Mouse (Mus musculus) NIH3T3 (cell line): ENCODE results near the gene Pomp.
A peak's percentile ranks its signal among the peaks of the same experiment; 100 is the strongest.

Source experiments
- DNase-seq: peaks from one replicate; pipeline ENCODE4 v3.0.0-alpha.2; 2012; ENCODE audit warnings: low read depth

The Pomp gene

DNA sequence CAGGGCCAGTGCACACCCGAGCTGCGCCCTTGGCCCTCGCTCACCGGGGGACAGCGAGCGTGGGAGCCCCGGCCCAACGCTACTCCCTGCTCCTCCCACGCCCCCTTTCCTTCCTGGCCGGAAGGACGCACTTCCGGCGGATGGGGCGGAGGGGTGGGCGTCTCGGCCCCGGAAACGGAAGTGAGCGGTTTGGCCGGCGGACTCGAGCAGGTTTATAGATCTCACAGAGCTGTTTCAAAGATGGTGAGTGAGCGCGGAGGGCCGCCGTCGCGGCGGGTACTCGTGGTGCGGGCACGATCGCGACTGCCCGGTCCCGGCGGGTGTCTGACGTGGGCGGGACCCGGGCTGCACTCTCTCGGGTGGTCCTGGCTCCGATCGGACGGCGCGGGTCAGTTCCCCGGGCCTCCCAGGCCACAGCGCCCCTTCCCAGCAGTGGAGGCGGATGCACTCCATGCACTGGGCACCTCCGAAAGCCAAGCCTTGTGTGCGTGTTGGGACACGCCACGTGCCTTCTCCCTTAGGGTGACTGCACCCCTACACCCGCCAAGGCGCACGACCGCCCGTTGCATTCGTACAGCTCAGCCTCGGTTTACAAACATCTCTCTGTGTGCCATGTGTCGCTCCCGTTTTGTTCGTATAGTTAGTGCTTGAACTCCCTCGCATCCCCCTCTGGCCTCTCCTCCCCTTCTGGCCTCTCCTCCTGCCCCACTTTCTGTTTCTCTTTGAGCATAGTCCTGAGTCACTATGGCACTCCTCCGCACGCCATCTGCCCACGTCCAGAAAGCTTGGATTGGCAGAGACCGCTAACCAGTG is at the start of gene Pomp:
Gene Pomp, plus strand, starts transcription at position 13 of the 813 bp plus-strand sequence.
- peak; percentile 95 for DNase-seq

DNA sequence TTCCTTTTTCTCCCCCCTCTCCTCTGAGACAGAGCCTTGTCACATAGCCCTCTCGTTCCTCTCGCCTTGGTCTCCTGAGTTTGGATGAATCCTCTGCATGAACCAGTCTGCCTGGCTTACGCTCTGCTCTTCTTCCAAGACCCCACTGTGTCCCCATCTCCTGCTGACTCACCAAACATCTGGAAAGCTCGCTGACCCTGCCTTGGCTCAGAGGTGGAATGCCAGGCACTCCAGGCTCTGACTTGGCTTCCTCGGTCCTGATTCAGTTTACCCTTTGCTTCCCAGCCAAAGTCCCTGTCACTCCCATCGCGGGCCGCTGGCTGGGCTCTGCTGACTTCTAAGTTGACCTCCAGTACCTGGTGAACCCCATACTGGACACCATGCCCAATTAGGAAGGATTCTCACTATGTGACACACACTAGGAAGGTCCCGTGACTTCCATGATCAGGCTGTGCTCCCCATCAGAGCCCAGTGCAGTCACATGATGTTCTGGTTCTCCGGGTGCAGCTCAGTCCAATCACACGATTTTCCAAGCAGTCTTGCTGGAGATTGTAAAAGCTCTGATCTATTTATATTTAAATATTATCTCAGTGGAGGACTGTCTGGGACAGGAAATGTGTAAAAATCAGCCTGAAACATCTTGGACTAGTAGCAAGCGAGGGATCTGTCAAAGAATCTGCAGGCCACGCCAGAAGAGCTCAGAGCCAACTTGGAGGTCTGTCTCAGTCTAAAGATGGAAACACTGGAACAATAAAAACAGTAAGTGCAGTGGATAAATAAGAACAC is 47.8 kb upstream of the Pomp start:
- peak; percentile 68 for DNase-seq

DNA sequence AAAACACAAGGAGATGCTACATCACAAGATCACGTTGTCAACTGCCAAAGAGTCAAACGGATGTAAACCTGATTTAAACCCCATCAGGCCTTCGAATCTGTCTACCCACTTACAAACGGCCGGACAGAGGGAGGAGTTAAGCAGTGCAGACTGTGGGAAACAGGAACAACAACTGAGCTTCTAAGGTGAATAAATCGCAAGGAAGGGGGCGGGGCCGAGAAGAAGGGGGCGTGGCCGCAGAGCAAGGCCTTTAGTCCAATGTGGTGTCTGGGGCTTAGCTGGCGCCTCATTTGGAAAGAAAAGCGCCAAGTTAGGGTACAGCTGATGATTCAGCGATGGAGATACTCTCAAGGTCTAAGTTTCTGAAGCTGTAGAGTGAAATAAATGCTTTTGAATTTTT is 45.3 kb upstream of the Pomp start:
- DNase-seq, result no peak

DNA sequence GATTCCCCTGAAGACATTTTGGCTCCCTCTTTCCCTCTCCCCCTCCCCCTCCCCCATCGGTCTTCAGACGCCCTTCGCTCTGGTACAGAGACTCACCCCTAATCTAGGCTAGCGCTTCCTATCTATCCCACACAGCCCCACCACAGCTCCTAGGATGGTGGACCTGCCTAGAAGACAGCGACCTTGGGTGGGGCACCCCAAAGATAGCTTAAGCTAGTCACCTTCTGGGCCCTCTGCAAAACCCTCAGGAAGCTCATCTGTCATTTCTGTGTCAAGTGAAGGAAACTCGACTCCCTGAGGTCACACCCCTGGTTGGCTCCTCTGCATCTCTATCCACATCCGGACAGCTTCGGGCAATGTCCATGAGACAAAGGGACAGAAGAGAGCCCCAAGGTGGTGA is 44.7 kb upstream of the Pomp start:
- no peak for DNase-seq

- no peak for DNase-seq
These were observed 43.8 kb upstream of the Pomp start for GRCm38 (mm10) chr5:147816465-147816864.

DNA sequence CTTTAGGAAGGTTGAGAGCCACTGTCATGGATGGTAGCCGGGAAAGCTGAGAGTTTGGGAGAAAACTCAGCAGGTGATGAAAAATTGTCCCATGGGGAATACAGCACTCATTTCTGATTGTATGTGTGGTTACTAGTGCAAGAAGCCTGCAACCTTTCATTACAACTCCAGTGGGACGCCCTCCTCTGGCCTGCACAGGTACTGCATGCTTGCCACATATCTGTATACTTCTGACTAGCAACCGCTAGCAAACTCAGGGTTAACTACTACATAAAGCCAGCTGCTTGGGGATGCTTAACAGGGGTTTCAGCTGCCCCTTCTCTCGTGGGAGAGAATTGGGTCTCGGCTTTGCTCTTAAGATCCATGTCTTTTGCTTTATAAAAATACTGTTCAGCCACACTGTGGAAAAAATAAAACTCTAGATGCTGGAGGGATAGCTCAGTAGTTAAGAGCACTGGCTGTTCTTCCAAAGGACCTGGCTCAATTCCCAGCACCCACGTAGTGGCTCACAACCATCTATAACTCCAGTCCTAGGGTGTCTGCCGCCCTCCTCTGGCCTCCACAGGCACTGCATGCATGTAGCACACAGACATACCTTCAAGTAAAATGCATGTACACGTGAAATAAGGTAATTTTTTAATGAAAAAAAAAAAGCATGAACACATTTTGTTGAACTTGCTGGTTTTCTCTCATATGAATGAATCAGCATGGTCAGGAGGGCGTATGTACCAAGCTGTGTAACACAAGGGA is 42.3 kb upstream of the Pomp start:
- DNase-seq, result no peak

DNA sequence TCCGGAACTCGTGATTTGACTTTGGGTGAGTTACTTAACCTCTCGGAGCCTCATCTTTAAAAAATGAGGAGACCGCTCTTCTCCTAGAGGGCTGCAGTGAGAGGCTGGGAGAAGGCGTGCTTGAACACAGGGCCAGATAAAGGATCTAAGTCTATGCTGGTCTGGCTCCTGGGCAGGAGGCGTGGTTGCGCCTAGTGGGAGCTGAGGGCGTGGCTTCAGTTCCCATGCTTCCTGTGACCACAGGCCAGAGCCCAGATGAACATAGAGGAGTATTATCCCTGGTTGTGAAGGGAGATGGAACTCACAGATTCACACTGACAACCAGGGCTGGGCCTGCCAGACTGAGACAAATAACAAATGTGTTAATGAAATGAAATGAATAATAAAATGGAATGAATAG is 41.4 kb upstream of the Pomp start:
- no peak for DNase-seq

GRCm38 (mm10) chr5:147819895-147820294 is 40.4 kb upstream of the Pomp start:
- DNase-seq, result no peak

- DNase-seq, result no peak
These were observed 36.1 kb upstream of the Pomp start for GRCm38 (mm10) chr5:147824021-147824605.

GRCm38 (mm10) chr5:147825375-147825969 is 34.8 kb upstream of the Pomp start:
- DNase-seq, result no peak

GRCm38 (mm10) chr5:147826091-147826490 is 34.2 kb upstream of the Pomp start:
- DNase-seq, result no peak

DNA sequence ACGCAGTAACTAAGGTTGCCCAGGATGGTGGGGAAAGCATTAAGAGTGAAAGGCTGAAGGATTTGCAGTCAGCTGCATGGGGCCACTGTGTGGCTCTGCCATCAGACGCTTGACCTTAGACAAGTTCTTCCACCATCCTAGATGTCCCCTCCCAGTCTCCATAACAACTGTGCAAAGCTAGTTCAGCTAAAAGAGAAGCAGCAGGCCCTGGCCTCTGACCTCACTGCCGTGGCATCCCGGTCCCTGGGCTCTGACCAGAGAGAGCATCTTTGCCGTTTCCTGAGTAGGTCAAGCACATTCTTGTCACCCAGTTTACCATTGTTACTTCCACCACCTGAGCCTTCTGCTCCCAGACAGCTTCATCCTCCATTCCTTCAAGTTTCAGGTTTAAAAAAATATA is 33.7 kb upstream of the Pomp start:
- no peak for DNase-seq

GRCm38 (mm10) chr5:147828846-147829245 is 31.4 kb upstream of the Pomp start:
- no peak for DNase-seq

DNA sequence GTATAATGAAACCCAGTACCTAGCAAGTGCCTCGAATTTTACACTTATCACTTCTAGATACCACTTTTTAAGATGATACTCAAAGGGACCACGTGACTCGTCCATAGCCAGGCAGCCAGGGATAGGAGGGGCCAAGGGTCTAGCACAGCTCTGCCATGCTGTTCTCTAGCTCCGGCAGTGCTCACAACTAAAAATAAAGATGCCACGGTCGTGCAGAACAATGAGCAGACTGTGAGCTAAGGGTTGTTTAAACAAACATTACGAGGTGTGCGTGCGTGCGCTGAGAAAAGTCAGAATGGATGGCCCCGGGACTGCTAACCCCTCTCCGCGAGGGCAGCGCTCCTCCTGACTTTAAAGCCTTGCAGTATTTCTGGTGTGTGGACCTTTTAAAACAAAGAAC is 27.4 kb upstream of the Pomp start:
- DNase-seq, result no peak

DNA sequence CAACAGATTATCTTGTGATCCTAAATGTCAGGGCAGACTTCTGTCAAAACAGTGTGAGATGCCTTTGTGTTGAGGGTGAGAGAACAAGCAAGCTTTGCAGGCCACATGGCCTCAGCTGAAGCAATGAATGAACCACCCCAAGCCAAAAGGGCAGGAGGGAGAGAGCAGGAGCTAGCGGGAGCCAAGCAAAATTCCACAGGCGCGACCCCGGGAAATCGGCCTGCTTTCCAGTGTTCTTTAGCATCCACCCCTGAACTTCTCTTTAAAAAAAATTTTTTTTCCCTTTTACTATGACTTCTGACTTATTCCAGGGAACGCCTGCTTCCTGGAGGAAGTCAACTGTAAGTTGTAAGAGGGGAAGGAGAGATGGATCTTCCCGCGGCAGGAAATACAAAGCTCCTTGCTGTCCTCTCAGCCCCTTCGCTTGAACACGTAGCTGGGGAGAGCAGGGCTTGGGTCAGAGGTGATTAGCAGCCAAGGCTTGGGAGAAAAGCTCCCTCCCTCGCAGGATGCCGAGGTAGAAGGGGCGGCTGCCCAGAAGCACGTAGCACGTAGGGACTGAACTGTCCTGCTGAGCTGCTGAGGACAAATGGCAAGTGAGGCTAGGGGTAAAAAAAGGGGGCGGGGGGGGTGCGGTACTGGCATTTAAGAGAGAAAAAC is 25.3 kb upstream of the Pomp start:
- no peak for DNase-seq

DNA sequence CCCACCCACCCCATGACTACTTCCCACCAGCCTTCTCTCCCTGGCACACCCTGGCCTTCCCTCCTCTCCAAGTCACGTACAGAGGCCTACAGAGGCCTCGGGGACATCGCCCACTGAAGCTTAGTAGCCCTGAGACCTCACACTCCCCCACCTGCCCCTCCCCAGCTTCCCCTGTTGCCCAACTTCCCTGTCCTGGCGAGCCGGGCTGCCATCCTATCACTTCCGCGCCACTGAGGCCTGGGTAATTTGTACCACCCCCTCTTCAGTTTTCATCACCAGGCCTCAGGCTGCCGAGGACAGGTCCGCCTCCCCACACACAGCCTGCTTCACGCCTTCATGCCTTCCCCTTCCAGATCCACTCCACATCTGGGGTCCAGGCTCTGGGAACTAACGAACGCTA is 20.8 kb upstream of the Pomp start:
- DNase-seq, result no peak

DNA sequence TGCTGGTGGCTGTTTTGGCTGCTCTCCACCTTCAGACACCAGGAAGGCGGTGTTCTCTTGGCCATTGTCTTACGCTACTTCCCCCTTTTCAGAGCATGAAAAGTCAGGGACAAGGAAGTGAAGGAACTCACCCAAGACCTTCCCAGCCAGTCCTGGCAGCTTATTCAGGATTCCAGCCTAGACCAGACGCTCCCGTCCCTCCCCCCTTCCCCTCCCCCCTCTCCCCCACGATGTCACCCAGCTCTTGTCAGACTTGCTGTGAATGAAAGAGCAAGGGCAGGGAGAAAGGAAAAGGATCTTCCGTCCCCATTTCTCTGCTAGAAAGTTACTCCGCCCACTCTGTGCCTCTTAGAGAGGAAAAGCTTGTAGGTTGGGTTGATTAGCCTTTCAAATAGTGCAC is 16.9 kb upstream of the Pomp start:
- DNase-seq, result no peak

DNA sequence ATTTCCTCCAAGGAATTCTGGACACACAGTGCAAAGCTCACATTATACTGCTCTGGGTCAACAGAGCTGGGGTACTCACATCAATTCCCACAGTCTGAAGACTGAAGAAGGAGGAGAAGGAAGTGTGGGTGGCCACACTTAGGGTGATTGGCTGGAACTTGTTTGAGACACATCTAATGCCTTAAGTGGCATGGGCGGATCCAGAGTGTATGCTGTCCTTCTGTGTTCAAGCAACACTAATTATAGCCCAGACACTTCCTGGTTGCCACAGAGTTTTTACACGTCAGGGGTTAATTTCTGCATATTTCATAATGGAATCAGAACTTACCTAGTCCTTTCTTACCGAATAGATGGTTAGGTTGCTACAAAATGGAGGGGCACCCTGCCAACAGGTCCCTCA is 14.9 kb upstream of the Pomp start:
- no peak for DNase-seq

- peak; percentile 24 for DNase-seq
These were observed 12.9 kb upstream of the Pomp start for GRCm38 (mm10) chr5:147847361-147847760.

DNA sequence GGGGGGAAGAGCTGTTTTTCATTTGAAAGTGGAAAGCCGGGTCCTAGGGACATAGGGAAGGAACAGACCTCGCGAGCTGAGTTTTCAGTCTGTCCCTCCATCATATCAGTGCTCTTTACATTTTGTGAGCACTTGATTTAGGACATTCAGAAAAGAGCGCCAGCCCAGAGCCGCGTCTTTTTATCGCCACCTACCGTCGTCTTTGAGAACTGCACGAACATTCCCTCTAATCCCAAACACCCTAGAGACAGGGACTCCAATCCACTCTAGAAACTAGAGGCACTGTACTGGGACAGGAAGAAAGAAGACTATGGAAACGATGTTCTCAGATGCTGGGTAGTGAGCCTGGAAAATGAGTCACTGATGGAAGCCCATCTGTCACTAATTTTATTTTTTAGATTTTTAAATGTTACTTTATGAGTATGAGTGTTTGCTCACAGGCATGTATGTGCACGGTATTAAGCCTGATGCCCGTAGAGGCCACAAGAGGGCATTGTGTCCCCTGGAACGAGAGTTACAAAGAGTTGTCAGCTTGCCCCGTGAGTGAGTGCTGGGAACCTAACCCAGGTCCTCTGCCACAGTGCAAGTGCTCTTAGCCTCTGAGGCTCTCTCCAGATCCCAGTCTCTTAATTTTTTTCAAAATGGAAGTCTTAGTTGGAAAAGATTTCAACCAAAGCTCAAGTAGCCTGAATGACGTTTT is 11.9 kb upstream of the Pomp start:
- peak; percentile 89 for DNase-seq

DNA sequence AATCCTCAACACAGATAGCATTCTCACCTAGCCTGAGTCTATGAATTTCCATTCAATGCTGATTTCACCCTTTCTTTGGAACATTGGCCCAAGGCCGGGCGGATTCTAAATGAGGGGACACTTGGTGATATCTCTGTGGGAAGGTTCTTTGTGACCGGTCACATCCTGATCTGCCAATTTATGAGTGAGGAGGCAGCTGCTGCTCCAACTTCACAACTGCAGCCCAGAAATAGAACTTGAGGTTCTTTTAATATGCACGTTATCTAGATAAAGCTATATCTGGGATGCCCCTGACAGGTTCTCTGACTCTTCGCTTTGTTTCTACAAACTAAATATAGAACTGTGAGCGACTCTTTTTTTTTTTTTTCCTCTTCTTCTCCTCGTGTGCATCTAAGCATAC is 10.1 kb upstream of the Pomp start:
- DNase-seq, result no peak
